Mouse (Mus musculus) thymus, postnatal 0 days (tissue): ENCODE measurements around the gene Rsph9. TPM values are rescaled to one million over a fixed set of nuclear protein-coding genes. Genes with fewer than 3 reads are reported as not detected.
A peak's percentile ranks its signal among the peaks of the same experiment; 100 is the strongest.

ENCODE experiments used
- DNase-seq: peaks from one replicate; pipeline ENCODE4 v3.0.0-alpha.2; 2015; ENCODE audit warnings: low spot score
- polyA plus RNA-seq: library from polyadenylated mRNA; unstranded; fragments of >200 nt; fragmentation: Nextera tagmentation; extraction: Ambion mirVana; gene quantifications from 2 replicates; pipeline ENCODE4 v1.2.1, GENCODE M21; 2015

The Rsph9 gene
- polyA plus RNA-seq, 1 experiment from 2014 or later = 2.0 TPM

- DNase-seq = no peak
Observed at GRCm38 (mm10) chr17:46108286-46108685, 35.7 kb downstream of the Rsph9 start.

- DNase-seq = no peak
Observed at GRCm38 (mm10) chr17:46104487-46104886, 39.5 kb downstream of the Rsph9 start.

- no peak for DNase-seq
Observed at GRCm38 (mm10) chr17:46102608-46103159, 41.3 kb downstream of the Rsph9 start.

- DNase-seq = no peak
Observed at GRCm38 (mm10) chr17:46101906-46102305, 42.1 kb downstream of the Rsph9 start.

- no peak for DNase-seq
Observed at GRCm38 (mm10) chr17:46098525-46098924, 45.5 kb downstream of the Rsph9 start.

- DNase-seq = peak; percentile 61
Observed at GRCm38 (mm10) chr17:46091899-46092298, 52.1 kb downstream of the Rsph9 start.

GRCm38 (mm10) chr17:46091351-46091750 lies 52.7 kb downstream of the Rsph9 start:
- DNase-seq = no peak

- no peak for DNase-seq
Observed at GRCm38 (mm10) chr17:46086341-46086870, 57.6 kb downstream of the Rsph9 start.

GRCm38 (mm10) chr17:46084091-46084501 lies 59.9 kb downstream of the Rsph9 start:
- DNase-seq = peak; percentile 72

- no peak for DNase-seq
Observed at GRCm38 (mm10) chr17:46083381-46083780, 60.6 kb downstream of the Rsph9 start.

- DNase-seq = no peak
Observed at GRCm38 (mm10) chr17:46081657-46082056, 62.4 kb downstream of the Rsph9 start.

GRCm38 (mm10) chr17:46081042-46081441 lies 63.0 kb downstream of the Rsph9 start:
- no peak for DNase-seq

GRCm38 (mm10) chr17:46080388-46080787 lies 63.6 kb downstream of the Rsph9 start:
- DNase-seq = no peak

- no peak for DNase-seq
Observed at GRCm38 (mm10) chr17:46079037-46079436, 65.0 kb downstream of the Rsph9 start.

- DNase-seq = no peak
Observed at GRCm38 (mm10) chr17:46077921-46078534, 66.0 kb downstream of the Rsph9 start.

GRCm38 (mm10) chr17:46076260-46076551 lies 67.8 kb downstream of the Rsph9 start:
- DNase-seq = no peak

GRCm38 (mm10) chr17:46075551-46076259 lies 68.3 kb downstream of the Rsph9 start:
- no peak for DNase-seq

- DNase-seq = peak; percentile 76
Observed at GRCm38 (mm10) chr17:46075116-46075485, 68.9 kb downstream of the Rsph9 start.

- DNase-seq = peak; percentile 63
Observed at GRCm38 (mm10) chr17:46074398-46075115, 69.5 kb downstream of the Rsph9 start.

- peak; percentile 84 for DNase-seq
Observed at GRCm38 (mm10) chr17:46073730-46074301, 70.2 kb downstream of the Rsph9 start.
